Mouse (Mus musculus) bone marrow macrophage, adult 2 months (primary cell): ENCODE results near the gene Tmem132c.

Experiments used
- CTCF ChIP-seq: IDR thresholded peaks from 2 replicates; pipeline ENCODE4 v1.5.1; 2012; ENCODE audit warnings: low read depth, mild to moderate bottlenecking, low read length, moderate library complexity
- POLR2A ChIP-seq: IDR thresholded peaks from 2 replicates; pipeline ENCODE4 v1.6.1; 2012; ENCODE audit warnings: mild to moderate bottlenecking, low read depth, low read length, borderline replicate concordance

DNA sequence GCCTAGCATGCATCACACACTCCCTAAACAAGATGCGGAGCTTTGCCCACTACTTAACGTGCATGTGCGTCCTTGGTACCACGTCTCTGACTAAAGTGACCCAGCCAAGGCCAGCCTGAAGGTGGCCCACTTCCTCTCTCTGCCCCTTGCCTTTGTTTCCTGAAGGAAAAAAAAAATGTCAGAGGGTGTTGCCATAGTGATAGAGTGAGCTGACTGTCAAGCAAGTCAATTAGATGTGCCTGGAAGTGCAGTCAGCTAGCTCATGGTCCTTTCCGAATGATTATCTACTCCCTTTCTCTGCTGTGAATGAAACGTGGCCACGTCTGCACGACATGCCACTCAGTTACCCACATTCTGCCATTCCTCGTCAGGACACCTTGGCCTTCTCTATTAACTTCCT, 37.9 kb downstream of the Tmem132c start:
- TF ChIP-seq POLR2A (no peak), CTCF (no peak)
